Mouse (Mus musculus) forelimb bud, embryonic 11.5 days (tissue): ENCODE results near the gene Fam13c.

Experiments used
- DNase-seq: peaks from one replicate; pipeline ENCODE4 v3.0.0-alpha.2; 2012; ENCODE audit warnings: low read depth, low spot score

The Fam13c gene

GRCm38 (mm10) chr10:70458574-70459263, 18.4 kb downstream of the Fam13c start:
- no peak for DNase-seq

- no peak for DNase-seq
These were observed 25.4 kb downstream of the Fam13c start for GRCm38 (mm10) chr10:70465638-70466037.

- DNase-seq = no peak
These were observed 30.6 kb downstream of the Fam13c start for GRCm38 (mm10) chr10:70470836-70471235.

- no peak for DNase-seq
These were observed 37.5 kb downstream of the Fam13c start for GRCm38 (mm10) chr10:70477741-70478145.

- no peak for DNase-seq
These were observed 43.5 kb downstream of the Fam13c start for GRCm38 (mm10) chr10:70483736-70484135.

- no peak for DNase-seq
These were observed 44.4 kb downstream of the Fam13c start for GRCm38 (mm10) chr10:70484568-70485286.

GRCm38 (mm10) chr10:70485287-70485612, 45.0 kb downstream of the Fam13c start:
- DNase-seq = no peak

- no peak for DNase-seq
These were observed 46.4 kb downstream of the Fam13c start for GRCm38 (mm10) chr10:70486651-70487050.

- no peak for DNase-seq
These were observed 53.6 kb downstream of the Fam13c start for GRCm38 (mm10) chr10:70493891-70494290.

- no peak for DNase-seq
These were observed 54.2 kb downstream of the Fam13c start for GRCm38 (mm10) chr10:70494441-70494840.

GRCm38 (mm10) chr10:70495106-70496104, 55.1 kb downstream of the Fam13c start:
- DNase-seq = no peak

GRCm38 (mm10) chr10:70496938-70497337, 56.7 kb downstream of the Fam13c start:
- no peak for DNase-seq

- no peak for DNase-seq
These were observed 58.0 kb downstream of the Fam13c start for GRCm38 (mm10) chr10:70498328-70498727.

- DNase-seq = no peak
These were observed 59.0 kb downstream of the Fam13c start for GRCm38 (mm10) chr10:70499246-70499645.

GRCm38 (mm10) chr10:70504871-70505270, 64.6 kb downstream of the Fam13c start:
- DNase-seq = no peak

- no peak for DNase-seq
These were observed 65.1 kb downstream of the Fam13c start for GRCm38 (mm10) chr10:70505395-70505794.

GRCm38 (mm10) chr10:70505842-70506241, 65.6 kb downstream of the Fam13c start:
- DNase-seq = no peak

GRCm38 (mm10) chr10:70506499-70507168, 66.4 kb downstream of the Fam13c start:
- no peak for DNase-seq

GRCm38 (mm10) chr10:70507880-70508279, 67.6 kb downstream of the Fam13c start:
- no peak for DNase-seq

GRCm38 (mm10) chr10:70514848-70515247, 74.6 kb downstream of the Fam13c start:
- DNase-seq = no peak

GRCm38 (mm10) chr10:70516661-70517060, 76.4 kb downstream of the Fam13c start:
- DNase-seq = no peak
